Mouse (Mus musculus): ENCODE data around the gene Kctd15.

- TF ChIP-seq GATA1 (IDR thresholded peaks at IDR 0.05; ENCODE audit: borderline replicate concordance, low read length) = no peak
- TF ChIP-seq FLI1 (IDR thresholded peaks at IDR 0.05; ENCODE audit: low read length) = no peak
These were observed 26.8 kb downstream of the Kctd15 start for GRCm38 (mm10) chr7:34629702-34630210.

Data from megakaryocyte, embryonic 14.5 days (primary cell).